Mouse (Mus musculus) spleen, adult 2 months (tissue): ENCODE results near the gene Tubb3.

ENCODE experiments used
- CTCF ChIP-seq: fragments of 200-500 bp; IDR thresholded peaks from 2 replicates; pipeline ENCODE4 v1.5.1; 2011; ENCODE audit warnings: mild to moderate bottlenecking, inconsistent platforms; ENCODE audit not compliant: insufficient read depth, insufficient read length, insufficient replicate concordance; ENCODE audit errors: extremely low read depth
- POLR2A ChIP-seq: fragments of 200-500 bp; IDR thresholded peaks from 2 replicates; pipeline ENCODE4 v1.6.1; 2011; ENCODE audit warnings: low read depth, low read length, inconsistent platforms

- TF ChIP-seq POLR2A (no peak), CTCF (no peak)
These were observed 30.6 kb downstream of the Tubb3 start for GRCm38 (mm10) chr8:123441788-123442187.
